Comparison of ENCODE assay signal across 10 mouse cellular contexts in the genomic region with DNA sequence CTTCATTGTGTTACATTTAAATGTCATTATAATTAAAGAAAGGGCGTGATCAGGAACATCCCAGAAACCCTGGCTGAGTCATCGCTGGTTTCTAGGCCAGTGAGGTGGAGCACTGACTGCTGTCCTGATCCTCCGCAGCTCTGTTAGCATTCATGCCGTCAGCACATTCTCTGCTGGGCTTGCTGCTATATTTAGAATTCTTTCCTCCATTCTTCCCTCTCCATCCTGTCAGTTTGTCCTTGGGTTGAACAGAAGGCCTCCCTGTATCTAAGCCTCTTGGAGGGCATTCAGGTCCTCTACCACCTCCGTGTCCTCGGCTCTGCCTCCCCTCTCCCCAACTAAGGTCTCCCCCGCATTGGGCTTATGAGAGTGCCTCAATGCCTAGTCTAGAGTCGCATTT. TPM values are rescaled to one million over a fixed set of nuclear protein-coding genes. Genes with fewer than 3 reads are reported as not detected.
DNase-seq lines count a peak whose midpoint lies in the region; ATAC-seq and TF ChIP-seq lines count a peak whose summit lies in the region.
"Had no signal": no experiment of that assay in that cellular context is flagged by ENCODE, and none has a peak within 500 bp of the region (broad histone marks: within the 10 kb centered on the region; RNA-seq: fewer than 3 reads in every experiment).

No protein-coding gene starts in this region.

- H3K27me3 ChIP-seq in intestine, embryonic 14.5 days (replicated peaks; ENCODE audit: control insufficient read depth, insufficient read depth, low read length): no peaks in the 10 kb centered on the region
- no peaks in the 10 kb centered on the region for H3K27me3 ChIP-seq in intestine, postnatal 0 days (replicated peaks; ENCODE audit: control insufficient read depth, insufficient read depth, low read length)
- no peaks in the 10 kb centered on the region for H3K27me3 ChIP-seq in testis, adult 2 months (ENCODE audit: control insufficient read depth, insufficient read depth, low read length)
- H3K27me3 ChIP-seq: embryonic facial prominence, embryonic 15.5 days had no signal

- H3K27ac ChIP-seq in intestine, embryonic 14.5 days (ENCODE audit: low read depth): peak overlapping the region; percentile 48; the same call in 1 of the 2 replicates
- no peak overlapping the region for H3K27ac ChIP-seq in intestine, postnatal 0 days (ENCODE audit: low read depth, low read length)
- H3K27ac ChIP-seq in testis, adult 2 months (ENCODE audit: control insufficient read depth, insufficient read depth, low read depth, low read length): peak overlapping the region; percentile 77
- H3K27ac ChIP-seq: embryonic facial prominence, embryonic 15.5 days had no signal

- no peak for ATAC-seq in intestine, embryonic 14.5 days (replicated peaks; ENCODE audit: low FRiP score, low TSS enrichment, low read depth)
- ATAC-seq in intestine, postnatal 0 days: no peak

- TF ChIP-seq POLR2A in testis, adult 2 months (IDR thresholded peaks at IDR 0.05; ENCODE audit: control insufficient read depth, low read depth, low read length): 0 out of 2 replicates have a peak, but pooled peaks have one; percentile 27

- TF ChIP-seq CTCF in intestine, postnatal 0 days (IDR thresholded peaks at IDR 0.05; ENCODE audit: low read depth): no peak
- TF ChIP-seq CTCF in testis, adult 2 months (IDR thresholded peaks at IDR 0.05; ENCODE audit: control insufficient read depth, insufficient read depth, insufficient replicate concordance, low read depth, low read length): no peak

- 59% methylated on average over 8 of the region's 8 CpGs for WGBS in intestine, embryonic 14.5 days
- WGBS in intestine, postnatal 0 days: 59% methylated on average over 8 of the region's 8 CpGs

- intact Hi-C loops in heart, postnatal 14 days (cut with DNase I): no loop called here

- H3K9ac ChIP-seq in intestine, embryonic 14.5 days (ENCODE audit: low read length): no peak overlapping the region
- H3K9ac ChIP-seq in intestine, postnatal 0 days (ENCODE audit: low read depth, low read length): no peak overlapping the region
- H3K9ac ChIP-seq: embryonic facial prominence, embryonic 15.5 days had no signal

- peaks cover 13% of the 10 kb centered on the region; the same call in 1 of the 2 replicates for H3K36me3 ChIP-seq in intestine, embryonic 14.5 days (ENCODE audit: control insufficient read depth, insufficient read depth, low read length)
- peaks cover 5% of the 10 kb centered on the region; the same call in 1 of the 2 replicates for H3K36me3 ChIP-seq in intestine, postnatal 0 days (ENCODE audit: control insufficient read depth, insufficient read depth)
- H3K36me3 ChIP-seq in testis, adult 2 months (ENCODE audit: control insufficient read depth, insufficient read depth, low read length): no peaks in the 10 kb centered on the region

- no peak for DNase-seq in intestine, embryonic 14.5 days (ENCODE audit: low spot score)
- no peak for DNase-seq in testis, postnatal 10 days (ENCODE audit: low spot score)
- peak; percentile 35 to 59 for DNase-seq in heart, postnatal 14 days
- no peak for DNase-seq in embryo, embryonic 11 days
- DNase-seq in thymus, adult 18-20 months: no peak
- no peak for DNase-seq in layer of hippocampus, postnatal 25 days (ENCODE audit: extremely low spot score in 1 of 2, low spot score in 1 of 2)

- no peaks in the 10 kb centered on the region for H3K9me3 ChIP-seq in intestine, embryonic 14.5 days (ENCODE audit: control insufficient read depth, low read length)
- no peaks in the 10 kb centered on the region for H3K9me3 ChIP-seq in intestine, postnatal 0 days (ENCODE audit: control insufficient read depth)
- H3K9me3 ChIP-seq: embryonic facial prominence, embryonic 15.5 days had no signal

- peaks cover 7% of the 10 kb centered on the region for H3K4me1 ChIP-seq in intestine, embryonic 14.5 days (replicated peaks; ENCODE audit: control insufficient read depth, insufficient read depth, low read length)
- 0 out of 2 replicates have a peak, but pooled peaks cover 4% of the 10 kb centered on the region for H3K4me1 ChIP-seq in intestine, postnatal 0 days (replicated peaks; ENCODE audit: control insufficient read depth, insufficient read depth, low read length)
- H3K4me1 ChIP-seq in testis, adult 2 months (ENCODE audit: control insufficient read depth, insufficient read depth, low read length): peaks cover 9% of the 10 kb centered on the region

- H3K4me2 ChIP-seq in intestine, embryonic 14.5 days (ENCODE audit: low read length): no peak overlapping the region
- H3K4me2 ChIP-seq in intestine, postnatal 0 days (replicated peaks; ENCODE audit: low read depth): no peak overlapping the region
- H3K4me2 ChIP-seq: embryonic facial prominence, embryonic 15.5 days had no signal

- no peak overlapping the region for H3K4me3 ChIP-seq in intestine, embryonic 14.5 days (ENCODE audit: low read depth, low read length)
- no peak overlapping the region for H3K4me3 ChIP-seq in intestine, postnatal 0 days (ENCODE audit: low read depth, low read length)
- H3K4me3 ChIP-seq in testis, adult 2 months (ENCODE audit: control insufficient read depth, low read depth, low read length): no peak overlapping the region
- H3K4me3 ChIP-seq: embryonic facial prominence, embryonic 15.5 days had no signal

RNA-seq across cellular contexts. Expression of a gene that starts 6.2 kb away (rescaled TPM):
- 7.8 and 8.2 TPM in 2 replicates for polyA plus RNA-seq in intestine, embryonic 14.5 days (2014; fragmentation: Nextera tagmentation; extraction: Ambion mirVana)
- 3.8 TPM in 2 replicates for polyA plus RNA-seq in intestine, postnatal 0 days (2015; fragmentation: Nextera tagmentation; extraction: Ambion mirVana)
- polyA plus RNA-seq in testis, adult 2 months (2012; rRNA removed): 3.7 and 3.8 TPM in 2 replicates
- under 1 TPM in 1 of 2 experiments, not detected in 1; 0.68 TPM for total RNA-seq in heart, postnatal 14 days (2021)
- under 1 TPM in 1 of 2 experiments, not detected in 1; 0.57 TPM for total RNA-seq in layer of hippocampus, postnatal 25 days (2021)
- polyA plus RNA-seq: liver, adult 2 months had no signal

RNA-seq across cellular contexts. Expression of a gene that starts 18.2 kb away (rescaled TPM):
- polyA plus RNA-seq in intestine, embryonic 14.5 days (2014; fragmentation: Nextera tagmentation; extraction: Ambion mirVana): 109 and 117 TPM in 2 replicates
- polyA plus RNA-seq in intestine, postnatal 0 days (2015; fragmentation: Nextera tagmentation; extraction: Ambion mirVana): 84.5 and 88.1 TPM in 2 replicates
- polyA plus RNA-seq in testis, adult 2 months (2012; rRNA removed): 286 and 306 TPM in 2 replicates
- 100 to 1,000 TPM; 162 to 167 TPM for total RNA-seq in heart, postnatal 14 days (2021)
- 10 to 100 TPM; 69.5 to 72.0 TPM for total RNA-seq in layer of hippocampus, postnatal 25 days (2021)

RNA-seq across cellular contexts. Expression of a gene that starts 20.5 kb away (rescaled TPM):
- 1.3 and 2.1 TPM in 2 replicates for polyA plus RNA-seq in intestine, embryonic 14.5 days (2014; fragmentation: Nextera tagmentation; extraction: Ambion mirVana)
- polyA plus RNA-seq in intestine, postnatal 0 days (2015; fragmentation: Nextera tagmentation; extraction: Ambion mirVana): 62.6 and 70.3 TPM in 2 replicates
- polyA plus RNA-seq in testis, adult 2 months (2012; rRNA removed): 65.0 and 67.1 TPM in 2 replicates
- total RNA-seq in heart, postnatal 14 days (2021): 10 to 100 TPM; 15.5 to 19.6 TPM
- total RNA-seq in layer of hippocampus, postnatal 25 days (2021): 10 to 100 TPM; 53.2 to 66.7 TPM

RNA-seq across cellular contexts. Expression of a gene that starts 35.0 kb away (rescaled TPM):
- 14.7 and 15.6 TPM in 2 replicates for polyA plus RNA-seq in intestine, embryonic 14.5 days (2014; fragmentation: Nextera tagmentation; extraction: Ambion mirVana)
- 5.7 and 6.8 TPM in 2 replicates for polyA plus RNA-seq in intestine, postnatal 0 days (2015; fragmentation: Nextera tagmentation; extraction: Ambion mirVana)
- 1.4 and 1.6 TPM in 2 replicates for polyA plus RNA-seq in testis, adult 2 months (2012; rRNA removed)
- 10 to 100 TPM; 26.1 to 27.9 TPM for total RNA-seq in heart, postnatal 14 days (2021)
- 10 to 100 TPM; 15.5 to 16.5 TPM for total RNA-seq in layer of hippocampus, postnatal 25 days (2021)

RNA-seq across cellular contexts. Expression of a gene that starts 48.9 kb away (rescaled TPM):
- polyA plus RNA-seq in intestine, embryonic 14.5 days (2014; fragmentation: Nextera tagmentation; extraction: Ambion mirVana): 1,522 and 1,793 TPM in 2 replicates
- 398 and 412 TPM in 2 replicates for polyA plus RNA-seq in intestine, postnatal 0 days (2015; fragmentation: Nextera tagmentation; extraction: Ambion mirVana)
- 109 and 126 TPM in 2 replicates for polyA plus RNA-seq in testis, adult 2 months (2012; rRNA removed)
- total RNA-seq in heart, postnatal 14 days (2021): 10 to 100 TPM; 50.0 to 79.2 TPM
- total RNA-seq in layer of hippocampus, postnatal 25 days (2021): 100 to 1,000 TPM; 338 to 387 TPM

Comparison
In these comparisons a context has a peak if more than half of its experiments do, and no peak if none do; other contexts are left out.
1. RNA of a gene that starts 20.5 kb away (polyA plus RNA-seq): 62.6 to 70.3 TPM in intestine, postnatal 0 days and 65.0 to 67.1 TPM in testis, adult 2 months; 1.3 to 2.1 TPM in intestine, embryonic 14.5 days; every median in the first group is over 10 times any median in the second.
2. DNase-seq: peak in heart, postnatal 14 days (2 of 2); none in intestine, embryonic 14.5 days (single experiment), testis, postnatal 10 days (single experiment), embryo, embryonic 11 days (single experiment), thymus, adult 18-20 months (0 of 2) and layer of hippocampus, postnatal 25 days (0 of 2).